Mouse (Mus musculus) testis, adult 2 months (tissue): ENCODE measurements around the gene Slit3.

Experiments used
- CTCF ChIP-seq: fragments of 200-500 bp; IDR thresholded peaks from 2 replicates; pipeline ENCODE4 v1.5.1; 2012; ENCODE audit warnings: low read depth, mild to moderate bottlenecking, inconsistent platforms, low read length, moderate library complexity; ENCODE audit not compliant: control insufficient read depth, insufficient read depth, insufficient replicate concordance
- POLR2A ChIP-seq: fragments of 200-500 bp; IDR thresholded peaks from 2 replicates; pipeline ENCODE4 v1.6.1; 2012; ENCODE audit warnings: low read depth, mild to moderate bottlenecking, inconsistent platforms, low read length, moderate library complexity; ENCODE audit not compliant: control insufficient read depth

- TF ChIP-seq POLR2A = no peak
- no peak for TF ChIP-seq CTCF
These were observed 486.2 kb downstream of the Slit3 start for GRCm38 (mm10) chr11:35607191-35607590.
